Mouse (Mus musculus) forebrain, embryonic 11.5 days (tissue): ENCODE measurements around the gene Arhgap21. TPM values are rescaled to one million over a fixed set of nuclear protein-coding genes. Genes with fewer than 3 reads are reported as not detected.

ENCODE experiments used
- ATAC-seq: fragments of 200-750 bp; cut with Nextera tagmentation; replicated peaks from 2 replicates; pipeline ENCODE4 v1.8.0; 2017; ENCODE audit warnings: moderate TSS enrichment; ENCODE audit not compliant: low FRiP score
- DNase-seq: peaks from one replicate; pipeline ENCODE4 v3.0.0-alpha.2; 2017; ENCODE audit warnings: low spot score
- H3K27ac ChIP-seq: fragments of 300-500 bp; sonication (generic); 2 replicates; pipeline ENCODE4 v1.5.1; 2014; ENCODE audit warnings: low read depth, low read length
- H3K27me3 ChIP-seq: fragments of 300-500 bp; sonication (generic); 2 replicates; pipeline ENCODE4 v1.6.1; 2014; ENCODE audit warnings: mild to moderate bottlenecking, low read length, mixed read lengths; ENCODE audit not compliant: control insufficient read depth, insufficient read depth
- H3K36me3 ChIP-seq: fragments of 300-500 bp; sonication (generic); 2 replicates; pipeline ENCODE4 v1.6.1; 2014; ENCODE audit warnings: mild to moderate bottlenecking, low read length, moderate library complexity, mixed read lengths; ENCODE audit not compliant: control insufficient read depth, insufficient read depth
- H3K4me1 ChIP-seq: fragments of 300-500 bp; sonication (generic); replicated peaks from 2 replicates; pipeline ENCODE4 v1.6.1; 2014; ENCODE audit warnings: low read length, mixed read lengths; ENCODE audit not compliant: control insufficient read depth, insufficient read depth
- H3K4me2 ChIP-seq: fragments of 300-500 bp; sonication (generic); 2 replicates; pipeline ENCODE4 v1.6.1; 2014; ENCODE audit warnings: low read depth, mild to moderate bottlenecking, low read length, moderate library complexity, mixed read lengths; ENCODE audit not compliant: severe bottlenecking
- H3K4me3 ChIP-seq: fragments of 300-500 bp; sonication (generic); 2 replicates; pipeline ENCODE4 v1.5.1; 2014; ENCODE audit warnings: low read depth, low read length
- H3K9ac ChIP-seq: fragments of 300-500 bp; sonication (generic); 2 replicates; pipeline ENCODE4 v1.6.1; 2014; ENCODE audit warnings: low read length
- H3K9me3 ChIP-seq: fragments of 300-500 bp; sonication (generic); 2 replicates; pipeline ENCODE4 v1.6.1; 2016; ENCODE audit warnings: low read length, mixed read lengths; ENCODE audit not compliant: control insufficient read depth
- WGBS: fragments of 180-500 bp; shearing (Covaris S2); extraction: QIAGEN DNeasy Blood & Tissue Kit; methylation state at CpG from one replicate; pipeline ENCODE4 v1.1.7; 2014; 5-methylcytosine and 5-hydroxymethylcytosine counted together
- polyA plus RNA-seq: library from polyadenylated mRNA; unstranded; fragments of >200 nt; fragmentation: Nextera tagmentation; extraction: Ambion mirVana; gene quantifications from 2 replicates; pipeline ENCODE4 v1.2.1, GENCODE M21; 2014

Arhgap21 gene
- polyA plus RNA-seq, 1 experiment from 2014 or later: 61.2 TPM

- Histone ChIP-seq H3K9ac (no peak overlapping the region), H3K27ac (no peak overlapping the region), H3K4me3 (no peak overlapping the region), H3K4me1 (peaks cover 20% of the 10 kb centered on the region), H3K4me2 (no peak overlapping the region), H3K36me3 (no peaks in the 10 kb centered on the region), H3K9me3 (no peaks in the 10 kb centered on the region), H3K27me3 (no peaks in the 10 kb centered on the region)
- WGBS: 58% methylated on average over 2 of the region's 2 CpGs
- no peak for DNase-seq
- no peak for ATAC-seq
Observed at GRCm38 (mm10) chr2:20962284-20962683, 6.4 kb downstream of the Arhgap21 start.

GRCm38 (mm10) chr2:20961825-20962224, 6.9 kb downstream of the Arhgap21 start:
- no peak overlapping the region for H3K4me3 ChIP-seq
- no peaks in the 10 kb centered on the region for H3K36me3 ChIP-seq
- H3K4me2 ChIP-seq: no peak overlapping the region
- no peak overlapping the region for H3K9ac ChIP-seq
- H3K9me3 ChIP-seq: no peaks in the 10 kb centered on the region
- 46% methylated on average over 6 of the region's 6 CpGs for WGBS
- no peaks in the 10 kb centered on the region for H3K27me3 ChIP-seq
- peaks cover 20% of the 10 kb centered on the region for H3K4me1 ChIP-seq
- ATAC-seq: no peak
- no peak for DNase-seq
- no peak overlapping the region for H3K27ac ChIP-seq

GRCm38 (mm10) chr2:20961295-20961694, 7.4 kb downstream of the Arhgap21 start:
- no peak overlapping the region for H3K4me3 ChIP-seq
- no peak for ATAC-seq
- peaks cover 22% of the 10 kb centered on the region for H3K4me1 ChIP-seq
- no peaks in the 10 kb centered on the region for H3K9me3 ChIP-seq
- no peak overlapping the region for H3K9ac ChIP-seq
- H3K27ac ChIP-seq: no peak overlapping the region
- no peak for DNase-seq
- WGBS: 64% methylated on average over 8 of the region's 8 CpGs
- no peak overlapping the region for H3K4me2 ChIP-seq
- no peaks in the 10 kb centered on the region for H3K36me3 ChIP-seq
- H3K27me3 ChIP-seq: no peaks in the 10 kb centered on the region

- ATAC-seq: no peak
- no peak overlapping the region for H3K4me3 ChIP-seq
- no peak for DNase-seq
- H3K4me2 ChIP-seq: no peak overlapping the region
- WGBS: 82% methylated on average over 8 of the region's 8 CpGs
- H3K9me3 ChIP-seq: no peaks in the 10 kb centered on the region
- no peak overlapping the region for H3K27ac ChIP-seq
- H3K36me3 ChIP-seq: no peaks in the 10 kb centered on the region
- H3K4me1 ChIP-seq: peaks cover 26% of the 10 kb centered on the region
- no peak overlapping the region for H3K9ac ChIP-seq
- H3K27me3 ChIP-seq: no peaks in the 10 kb centered on the region
Observed at GRCm38 (mm10) chr2:20960668-20961035, 8.0 kb downstream of the Arhgap21 start.

- WGBS: 84% methylated on average over 9 of the region's 9 CpGs
- Histone ChIP-seq H3K4me3 (no peak overlapping the region), H3K4me1 (peaks cover 25% of the 10 kb centered on the region)
Observed at GRCm38 (mm10) chr2:20959906-20960667, 8.6 kb downstream of the Arhgap21 start.

GRCm38 (mm10) chr2:20959045-20959444, 9.6 kb downstream of the Arhgap21 start:
- no peak overlapping the region for H3K27ac ChIP-seq
- H3K4me3 ChIP-seq: no peak overlapping the region
- no peak overlapping the region for H3K9ac ChIP-seq
- H3K9me3 ChIP-seq: no peaks in the 10 kb centered on the region
- WGBS: 73% methylated on average over 2 of the region's 2 CpGs
- ATAC-seq (no peak), DNase-seq (no peak)
- H3K4me1 ChIP-seq: peaks cover 22% of the 10 kb centered on the region
- no peaks in the 10 kb centered on the region for H3K27me3 ChIP-seq
- no peak overlapping the region for H3K4me2 ChIP-seq
- H3K36me3 ChIP-seq: no peaks in the 10 kb centered on the region

More at GRCm38 (mm10) chr2:20959906-20960667, 8.6 kb downstream of the Arhgap21 start:
- Histone ChIP-seq H3K27ac (no peak overlapping the region), H3K36me3 (no peaks in the 10 kb centered on the region), H3K9me3 (no peaks in the 10 kb centered on the region), H3K4me2 (0 out of 2 replicates have a peak overlapping the region, but pooled peaks have one; percentile 9), H3K27me3 (no peaks in the 10 kb centered on the region), H3K9ac (no peak overlapping the region)
- no peak for DNase-seq
- ATAC-seq: no peak

GRCm38 (mm10) chr2:20957995-20958394, 10.7 kb downstream of the Arhgap21 start:
- no peak overlapping the region for H3K4me3 ChIP-seq
- H3K9me3 ChIP-seq: no peaks in the 10 kb centered on the region
- H3K36me3 ChIP-seq: no peaks in the 10 kb centered on the region
- DNase-seq: no peak
- no peak for ATAC-seq
- H3K4me1 ChIP-seq: peaks cover 15% of the 10 kb centered on the region
- no peaks in the 10 kb centered on the region for H3K27me3 ChIP-seq
- H3K27ac ChIP-seq: no peak overlapping the region
- no peak overlapping the region for H3K4me2 ChIP-seq
- WGBS: 94% methylated on average over 1 of the region's 1 CpGs
- H3K9ac ChIP-seq: no peak overlapping the region

- Histone ChIP-seq H3K9ac (no peak overlapping the region), H3K36me3 (no peaks in the 10 kb centered on the region), H3K27ac (no peak overlapping the region), H3K4me1 (peaks cover 14% of the 10 kb centered on the region; the same call in 1 of the 2 replicates), H3K4me3 (no peak overlapping the region), H3K4me2 (no peak overlapping the region), H3K9me3 (no peaks in the 10 kb centered on the region), H3K27me3 (no peaks in the 10 kb centered on the region)
- 83% methylated on average over 5 of the region's 5 CpGs for WGBS
- ATAC-seq: no peak
- no peak for DNase-seq
Observed at GRCm38 (mm10) chr2:20956716-20957115, 12.0 kb downstream of the Arhgap21 start.

- no peaks in the 10 kb centered on the region for H3K27me3 ChIP-seq
- no peak overlapping the region for H3K4me3 ChIP-seq
- peaks cover 10% of the 10 kb centered on the region; the same call in 1 of the 2 replicates for H3K4me1 ChIP-seq
- DNase-seq: no peak
- H3K9me3 ChIP-seq: no peaks in the 10 kb centered on the region
- H3K27ac ChIP-seq: no peak overlapping the region
- no peak for ATAC-seq
- H3K36me3 ChIP-seq: no peaks in the 10 kb centered on the region
- WGBS: 59% methylated on average over 6 of the region's 6 CpGs
- H3K4me2 ChIP-seq: no peak overlapping the region
- no peak overlapping the region for H3K9ac ChIP-seq
Observed at GRCm38 (mm10) chr2:20955996-20956395, 12.7 kb downstream of the Arhgap21 start.
